Comparison of ENCODE assay signal across 17 mouse cellular contexts in genomic region chr12:34334455-34335084, GRCm38 (mm10).
DNase-seq lines count a peak whose midpoint lies in the region; ATAC-seq and TF ChIP-seq lines count a peak whose summit lies in the region.
"Had no signal": no experiment of that assay in that cellular context is flagged by ENCODE, and none has a peak within 500 bp of the region (broad histone marks: within the 10 kb centered on the region; RNA-seq: fewer than 3 reads in every experiment).

No protein-coding gene starts in this region.

- H3K4me3 ChIP-seq in forebrain, embryonic 13.5 days = no peak overlapping the region
- no peak overlapping the region for H3K4me3 ChIP-seq in forebrain, embryonic 12.5 days (replicated peaks)
- no peak overlapping the region for H3K4me3 ChIP-seq in hindbrain, postnatal 0 days (ENCODE audit: low read length)
- no peak overlapping the region for H3K4me3 ChIP-seq in hindbrain, embryonic 12.5 days
- H3K4me3 ChIP-seq in neural tube, embryonic 14.5 days (ENCODE audit: low read depth, low read length) = no peak overlapping the region
- no peak overlapping the region for H3K4me3 ChIP-seq in neural tube, embryonic 15.5 days (replicated peaks)
- no peak overlapping the region for H3K4me3 ChIP-seq in lung, adult 2 months (replicated peaks; ENCODE audit: extremely low read depth, low read depth, low read length)
- H3K4me3 ChIP-seq: embryonic facial prominence, embryonic 12.5 days; heart, embryonic 10.5 days; limb, embryonic 15.5 days had no signal

- peak; percentile 45; the same call in 1 of the 2 replicates for ATAC-seq in forebrain, embryonic 13.5 days
- no peak for ATAC-seq in forebrain, embryonic 12.5 days (ENCODE audit: low FRiP score)
- 0 out of 2 replicates have a peak, but pooled peaks have one; percentile 56 for ATAC-seq in hindbrain, postnatal 0 days
- no peak for ATAC-seq in hindbrain, embryonic 12.5 days (ENCODE audit: low FRiP score)
- ATAC-seq in neural tube, embryonic 14.5 days (ENCODE audit: low read depth) = 0 out of 2 replicates have a peak, but pooled peaks have one; percentile 14
- no peak for ATAC-seq in neural tube, embryonic 15.5 days (ENCODE audit: low FRiP score)

- 81% methylated on average over 4 of the region's 4 CpGs for WGBS in forebrain, embryonic 13.5 days
- WGBS in forebrain, embryonic 12.5 days = 85% methylated on average over 4 of the region's 4 CpGs
- WGBS in hindbrain, postnatal 0 days = 79% methylated on average over 4 of the region's 4 CpGs
- WGBS in hindbrain, embryonic 12.5 days = 80% methylated on average over 4 of the region's 4 CpGs
- 85% methylated on average over 4 of the region's 4 CpGs for WGBS in neural tube, embryonic 14.5 days
- WGBS in neural tube, embryonic 15.5 days = 76% methylated on average over 4 of the region's 4 CpGs
- WGBS in lung, adult 2 months = 65% methylated on average over 4 of the region's 4 CpGs

- H3K27me3 ChIP-seq in forebrain, embryonic 13.5 days = no peaks in the 10 kb centered on the region
- no peaks in the 10 kb centered on the region for H3K27me3 ChIP-seq in forebrain, embryonic 12.5 days
- H3K27me3 ChIP-seq in hindbrain, postnatal 0 days (ENCODE audit: insufficient read depth, low read length) = no peaks in the 10 kb centered on the region
- H3K27me3 ChIP-seq in hindbrain, embryonic 12.5 days = no peaks in the 10 kb centered on the region
- H3K27me3 ChIP-seq in neural tube, embryonic 14.5 days (ENCODE audit: control insufficient read depth, insufficient read depth, low read length) = no peaks in the 10 kb centered on the region
- no peaks in the 10 kb centered on the region for H3K27me3 ChIP-seq in neural tube, embryonic 15.5 days (replicated peaks)
- H3K27me3 ChIP-seq: embryonic facial prominence, embryonic 12.5 days; limb, embryonic 15.5 days had no signal

- H3K36me3 ChIP-seq in forebrain, embryonic 13.5 days (ENCODE audit: poor library complexity, severe bottlenecking) = no peaks in the 10 kb centered on the region
- H3K36me3 ChIP-seq in forebrain, embryonic 12.5 days (replicated peaks) = no peaks in the 10 kb centered on the region
- no peaks in the 10 kb centered on the region for H3K36me3 ChIP-seq in hindbrain, postnatal 0 days (ENCODE audit: insufficient read depth, low read length)
- H3K36me3 ChIP-seq in hindbrain, embryonic 12.5 days = no peaks in the 10 kb centered on the region
- H3K36me3 ChIP-seq in neural tube, embryonic 14.5 days (ENCODE audit: control insufficient read depth, insufficient read depth, low read length) = no peaks in the 10 kb centered on the region
- no peaks in the 10 kb centered on the region for H3K36me3 ChIP-seq in neural tube, embryonic 15.5 days
- H3K36me3 ChIP-seq: embryonic facial prominence, embryonic 12.5 days; heart, embryonic 10.5 days; limb, embryonic 15.5 days had no signal

- peak; percentile 52 for TF ChIP-seq CTCF in hindbrain, postnatal 0 days (IDR thresholded peaks at IDR 0.05; ENCODE audit: low read depth)
- TF ChIP-seq CTCF in lung, adult 2 months (IDR thresholded peaks at IDR 0.05; ENCODE audit: insufficient read depth, low read length) = no peak

- H3K9me3 ChIP-seq in forebrain, embryonic 13.5 days (replicated peaks) = no peaks in the 10 kb centered on the region
- no peaks in the 10 kb centered on the region for H3K9me3 ChIP-seq in forebrain, embryonic 12.5 days
- no peaks in the 10 kb centered on the region for H3K9me3 ChIP-seq in hindbrain, postnatal 0 days (ENCODE audit: low read length)
- no peaks in the 10 kb centered on the region for H3K9me3 ChIP-seq in hindbrain, embryonic 12.5 days (replicated peaks)
- no peaks in the 10 kb centered on the region for H3K9me3 ChIP-seq in neural tube, embryonic 14.5 days (ENCODE audit: control insufficient read depth, low read length)
- no peaks in the 10 kb centered on the region for H3K9me3 ChIP-seq in neural tube, embryonic 15.5 days (replicated peaks)
- H3K9me3 ChIP-seq: embryonic facial prominence, embryonic 12.5 days; heart, embryonic 10.5 days; limb, embryonic 15.5 days had no signal

- TF ChIP-seq POLR2A in lung, adult 2 months (IDR thresholded peaks at IDR 0.05; ENCODE audit: borderline replicate concordance, extremely low read depth, low read depth, low read length) = no peak

- H3K27ac ChIP-seq in forebrain, embryonic 13.5 days = no peak overlapping the region
- no peak overlapping the region for H3K27ac ChIP-seq in forebrain, embryonic 12.5 days
- no peak overlapping the region for H3K27ac ChIP-seq in hindbrain, postnatal 0 days
- no peak overlapping the region for H3K27ac ChIP-seq in hindbrain, embryonic 12.5 days
- H3K27ac ChIP-seq in neural tube, embryonic 14.5 days (ENCODE audit: low read depth, low read length) = no peak overlapping the region
- H3K27ac ChIP-seq in neural tube, embryonic 15.5 days (replicated peaks) = no peak overlapping the region
- H3K27ac ChIP-seq: embryonic facial prominence, embryonic 12.5 days; heart, embryonic 10.5 days; limb, embryonic 15.5 days had no signal

- no peaks in the 10 kb centered on the region for H3K4me1 ChIP-seq in forebrain, embryonic 13.5 days
- no peaks in the 10 kb centered on the region for H3K4me1 ChIP-seq in forebrain, embryonic 12.5 days
- no peaks in the 10 kb centered on the region for H3K4me1 ChIP-seq in hindbrain, postnatal 0 days (ENCODE audit: insufficient read depth, low read length)
- 0 out of 2 replicates have a peak, but pooled peaks cover 4% of the 10 kb centered on the region for H3K4me1 ChIP-seq in hindbrain, embryonic 12.5 days
- no peaks in the 10 kb centered on the region for H3K4me1 ChIP-seq in neural tube, embryonic 14.5 days (ENCODE audit: control insufficient read depth, insufficient read depth, low read length)
- no peaks in the 10 kb centered on the region for H3K4me1 ChIP-seq in neural tube, embryonic 15.5 days
- no peaks in the 10 kb centered on the region for H3K4me1 ChIP-seq in lung, adult 2 months (ENCODE audit: control insufficient read depth, insufficient read depth, low read length)
- H3K4me1 ChIP-seq: embryonic facial prominence, embryonic 12.5 days; limb, embryonic 15.5 days had no signal

- H3K9ac ChIP-seq in forebrain, embryonic 13.5 days = no peak overlapping the region
- no peak overlapping the region for H3K9ac ChIP-seq in forebrain, embryonic 12.5 days
- H3K9ac ChIP-seq in hindbrain, postnatal 0 days (replicated peaks; ENCODE audit: low read length) = 0 out of 2 replicates have a peak overlapping the region, but pooled peaks have one; percentile 0
- no peak overlapping the region for H3K9ac ChIP-seq in hindbrain, embryonic 12.5 days
- no peak overlapping the region for H3K9ac ChIP-seq in neural tube, embryonic 14.5 days (replicated peaks; ENCODE audit: low read depth, low read length)
- no peak overlapping the region for H3K9ac ChIP-seq in neural tube, embryonic 15.5 days (replicated peaks)
- H3K9ac ChIP-seq: embryonic facial prominence, embryonic 12.5 days; limb, embryonic 15.5 days had no signal

- peak; percentile 35 for DNase-seq in hindbrain, postnatal 0 days (ENCODE audit: low spot score)
- DNase-seq in lung, adult 2 months = no peak
- DNase-seq in adrenal gland, adult 2 months = no peak
- DNase-seq: adrenal gland, postnatal 14 days; B cell, adult 2 months; cerebellum, adult 9-11 months; gastrocnemius, postnatal 14 days; heart, postnatal 4 days; lung, adult 18-20 months had no signal

- H3K4me2 ChIP-seq in forebrain, embryonic 13.5 days = no peak overlapping the region
- no peak overlapping the region for H3K4me2 ChIP-seq in forebrain, embryonic 12.5 days
- H3K4me2 ChIP-seq in hindbrain, postnatal 0 days (ENCODE audit: low read depth, low read length) = no peak overlapping the region
- H3K4me2 ChIP-seq in hindbrain, embryonic 12.5 days (replicated peaks) = no peak overlapping the region
- no peak overlapping the region for H3K4me2 ChIP-seq in neural tube, embryonic 14.5 days (ENCODE audit: low read depth, low read length)
- H3K4me2 ChIP-seq in neural tube, embryonic 15.5 days = no peak overlapping the region
- H3K4me2 ChIP-seq: embryonic facial prominence, embryonic 12.5 days; limb, embryonic 15.5 days had no signal

Comparison
In these comparisons a context has a peak if more than half of its experiments do, and no peak if none do; other contexts are left out.
1. ATAC-seq: peak in forebrain, embryonic 13.5 days (single experiment), hindbrain, postnatal 0 days (single experiment) and neural tube, embryonic 14.5 days (single experiment); none in forebrain, embryonic 12.5 days (single experiment), hindbrain, embryonic 12.5 days (single experiment) and neural tube, embryonic 15.5 days (single experiment).